Mouse (Mus musculus): ENCODE results near the gene Ttc39d. TPM values are rescaled to one million over a fixed set of nuclear protein-coding genes. Genes with fewer than 3 reads are reported as not detected.
A peak's percentile ranks its signal among the peaks of the same experiment; 100 is the strongest.

Gene Ttc39d
- total and polyA plus RNA-seq, 2 experiments from 2014 or later = 0.19 to 0.43 TPM

DNA sequence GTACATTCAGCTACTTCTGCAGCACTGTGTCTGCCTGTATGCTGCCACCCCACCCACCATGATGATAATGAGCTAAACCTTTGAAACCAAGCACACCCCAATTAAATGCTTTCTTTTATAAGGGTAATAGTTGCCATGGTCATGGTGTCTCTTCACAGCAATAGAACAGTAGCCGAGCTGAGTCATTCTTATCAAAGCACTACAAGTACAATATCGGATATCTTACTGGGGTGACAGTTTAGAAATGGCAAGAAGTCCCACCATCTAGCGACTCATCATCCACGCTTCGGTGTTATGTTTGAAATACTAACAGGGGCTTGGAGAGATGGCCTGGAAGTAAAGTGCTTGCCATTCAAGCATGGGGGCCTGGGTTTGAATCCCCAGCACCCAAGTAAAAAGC lies 26.6 kb downstream of the Ttc39d start:
- no peaks in the 10 kb centered on the region for H3K4me1 ChIP-seq (ENCODE audit: insufficient read depth)
- TF ChIP-seq CTCF (IDR thresholded peaks at IDR 0.05; ENCODE audit: low read depth) = no peak
- WGBS = 88% methylated on average over 5 of the region's 5 CpGs
- H3K36me3 ChIP-seq (ENCODE audit: insufficient read depth) = peaks cover 17% of the 10 kb centered on the region
- no peaks in the 10 kb centered on the region for H3K27me3 ChIP-seq (ENCODE audit: insufficient read depth, low read length)
- H3K27ac ChIP-seq (ENCODE audit: low read depth, low read length) = no peak overlapping the region
- H3K9me3 ChIP-seq (ENCODE audit: low read length) = no peaks in the 10 kb centered on the region
- no peak for DNase-seq
- ATAC-seq = no peak
- no peak overlapping the region for H3K4me3 ChIP-seq (ENCODE audit: low read depth, low read length)
- H3K9ac ChIP-seq = no peak overlapping the region
- H3K4me2 ChIP-seq (ENCODE audit: low read depth) = no peak overlapping the region

DNA sequence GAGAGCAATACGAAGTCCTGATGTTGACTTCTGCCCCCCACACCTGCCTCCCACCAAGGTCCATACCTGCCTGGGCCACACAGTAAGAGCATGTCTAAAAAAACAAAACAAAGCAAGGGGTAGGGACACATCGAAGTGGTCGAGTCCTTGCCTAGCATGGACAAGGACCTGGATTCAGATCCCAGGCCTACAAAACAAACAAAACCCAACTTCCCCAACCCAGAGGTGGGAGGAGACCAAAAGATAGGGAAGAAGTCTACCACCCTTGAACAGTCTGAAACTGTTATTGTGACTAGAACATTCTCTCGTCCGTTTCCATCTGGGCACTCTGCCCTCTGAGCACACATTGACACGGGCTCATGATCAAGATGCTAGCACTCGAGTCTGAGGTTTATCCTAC lies 27.1 kb downstream of the Ttc39d start:
- Histone ChIP-seq H3K4me1 (ENCODE audit: insufficient read depth) (no peaks in the 10 kb centered on the region), H3K9me3 (ENCODE audit: low read length) (no peaks in the 10 kb centered on the region), H3K9ac (no peak overlapping the region), H3K4me2 (ENCODE audit: low read depth) (no peak overlapping the region), H3K27ac (ENCODE audit: low read depth, low read length) (no peak overlapping the region), H3K27me3 (ENCODE audit: insufficient read depth, low read length) (no peaks in the 10 kb centered on the region), H3K4me3 (ENCODE audit: low read depth, low read length) (no peak overlapping the region), H3K36me3 (ENCODE audit: insufficient read depth) (peaks cover 22% of the 10 kb centered on the region)
- DNase-seq (no peak), ATAC-seq (no peak)
- WGBS = 81% methylated on average over 7 of the region's 7 CpGs
- TF ChIP-seq CTCF (IDR thresholded peaks at IDR 0.05; ENCODE audit: low read depth) = no peak

GRCm38 (mm10) chr17:80235477-80235876 lies 28.2 kb downstream of the Ttc39d start:
- H3K4me3 ChIP-seq (ENCODE audit: low read depth, low read length) = no peak overlapping the region
- no peak overlapping the region for H3K4me2 ChIP-seq (ENCODE audit: low read depth)
- no peaks in the 10 kb centered on the region for H3K27me3 ChIP-seq (ENCODE audit: insufficient read depth, low read length)
- TF ChIP-seq CTCF (IDR thresholded peaks at IDR 0.05; ENCODE audit: low read depth) = no peak
- H3K27ac ChIP-seq (ENCODE audit: low read depth, low read length) = 0 out of 2 replicates have a peak overlapping the region, but pooled peaks have one; percentile 29
- H3K4me1 ChIP-seq (ENCODE audit: insufficient read depth) = no peaks in the 10 kb centered on the region
- peaks cover 32% of the 10 kb centered on the region for H3K36me3 ChIP-seq (ENCODE audit: insufficient read depth)
- no peak overlapping the region for H3K9ac ChIP-seq
- ATAC-seq (peak; percentile 54), DNase-seq (no peak)
- H3K9me3 ChIP-seq (ENCODE audit: low read length) = no peaks in the 10 kb centered on the region
- 77% methylated on average over 3 of the region's 3 CpGs for whole genome bisulfite sequencing

DNA sequence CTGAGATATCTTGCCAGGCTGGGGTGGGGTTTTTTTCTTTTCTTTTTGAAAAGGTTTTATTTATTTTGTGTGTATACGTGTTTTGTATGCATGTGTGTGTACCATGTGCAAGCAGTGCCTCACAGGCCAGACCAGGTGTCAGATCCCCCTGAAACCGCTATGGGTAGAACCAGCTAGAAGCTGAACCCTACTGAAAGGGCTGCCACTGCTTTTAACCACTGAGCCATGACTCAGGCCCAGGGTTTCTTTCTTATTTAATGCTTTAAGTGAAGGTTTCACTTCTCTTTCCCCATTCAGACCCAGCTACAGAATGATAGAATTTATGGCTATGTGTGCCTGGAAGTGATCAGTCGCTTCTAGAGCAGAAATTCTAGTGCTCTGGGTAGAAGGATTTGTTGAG lies 29.5 kb downstream of the Ttc39d start:
- ATAC-seq = no peak
- Histone ChIP-seq H3K36me3 (ENCODE audit: insufficient read depth) (peaks cover 42% of the 10 kb centered on the region), H3K9me3 (ENCODE audit: low read length) (no peaks in the 10 kb centered on the region), H3K27me3 (ENCODE audit: insufficient read depth, low read length) (no peaks in the 10 kb centered on the region), H3K4me1 (ENCODE audit: insufficient read depth) (no peaks in the 10 kb centered on the region), H3K4me3 (ENCODE audit: low read depth, low read length) (no peak overlapping the region), H3K4me2 (ENCODE audit: low read depth) (no peak overlapping the region), H3K9ac (no peak overlapping the region), H3K27ac (ENCODE audit: low read depth, low read length) (no peak overlapping the region)
- TF ChIP-seq CTCF (IDR thresholded peaks at IDR 0.05; ENCODE audit: low read depth) = no peak
- 95% methylated on average over 3 of the region's 3 CpGs for WGBS
- DNase-seq = no peak

- Histone ChIP-seq H3K9me3 (ENCODE audit: low read length) (no peaks in the 10 kb centered on the region), H3K4me3 (ENCODE audit: low read depth, low read length) (no peak overlapping the region), H3K4me2 (ENCODE audit: low read depth) (no peak overlapping the region), H3K36me3 (ENCODE audit: insufficient read depth) (peaks cover 49% of the 10 kb centered on the region), H3K27me3 (ENCODE audit: insufficient read depth, low read length) (no peaks in the 10 kb centered on the region), H3K4me1 (ENCODE audit: insufficient read depth) (no peaks in the 10 kb centered on the region), H3K27ac (ENCODE audit: low read depth, low read length) (no peak overlapping the region), H3K9ac (no peak overlapping the region)
- DNase-seq (no peak), ATAC-seq (no peak)
- no peak for TF ChIP-seq CTCF (IDR thresholded peaks at IDR 0.05; ENCODE audit: low read depth)
- 87% methylated on average over 5 of the region's 5 CpGs for WGBS
These were observed 30.2 kb downstream of the Ttc39d start for GRCm38 (mm10) chr17:80237475-80237874.

DNA sequence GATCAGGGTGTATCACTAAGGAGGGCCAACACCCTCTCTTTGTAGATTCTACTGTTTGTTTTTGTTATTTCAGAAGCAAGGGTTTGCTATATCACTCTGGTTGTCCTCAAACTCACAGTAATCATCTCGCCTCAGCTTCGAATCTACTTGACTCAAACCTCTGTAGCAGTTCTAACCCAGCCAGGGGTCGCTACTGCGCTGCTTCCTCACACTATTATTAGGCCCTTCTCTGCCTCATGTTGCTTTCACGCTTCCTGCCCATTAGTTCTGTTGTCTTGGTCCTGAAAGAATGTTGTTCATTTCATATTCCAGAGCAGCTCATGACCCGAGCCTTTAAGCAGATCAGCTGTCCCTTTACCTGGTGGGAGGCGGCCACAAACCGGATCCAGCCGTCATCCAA lies 34.3 kb downstream of the Ttc39d start:
- Histone ChIP-seq H3K27me3 (ENCODE audit: insufficient read depth, low read length) (no peaks in the 10 kb centered on the region), H3K4me1 (ENCODE audit: insufficient read depth) (no peaks in the 10 kb centered on the region), H3K36me3 (ENCODE audit: insufficient read depth) (peaks cover 85% of the 10 kb centered on the region), H3K4me3 (ENCODE audit: low read depth, low read length) (no peak overlapping the region), H3K4me2 (ENCODE audit: low read depth) (no peak overlapping the region), H3K9ac (no peak overlapping the region), H3K9me3 (ENCODE audit: low read length) (no peaks in the 10 kb centered on the region), H3K27ac (ENCODE audit: low read depth, low read length) (no peak overlapping the region)
- DNase-seq = no peak
- ATAC-seq = no peak
- WGBS = 91% methylated on average over 9 of the region's 9 CpGs
- no peak for TF ChIP-seq CTCF (IDR thresholded peaks at IDR 0.05; ENCODE audit: low read depth)

DNA sequence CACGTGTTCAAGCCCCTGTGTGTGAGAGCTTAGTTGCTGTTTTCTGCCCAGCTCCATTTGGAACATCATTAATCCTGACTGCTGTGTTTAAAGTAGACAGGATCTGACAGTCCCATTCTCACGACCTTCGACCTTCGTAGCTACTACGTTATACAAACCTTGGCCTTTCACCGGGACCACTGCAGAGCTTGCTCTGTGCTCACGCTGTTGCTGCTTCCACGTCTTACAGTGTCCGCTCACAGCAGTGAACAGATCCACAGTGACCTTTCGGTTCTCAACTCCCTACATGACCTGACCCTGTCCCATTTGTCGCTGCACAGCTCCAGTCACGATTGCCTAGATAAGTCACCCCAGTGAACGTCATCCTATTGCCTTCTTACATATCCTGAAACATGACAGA lies 35.9 kb downstream of the Ttc39d start:
- DNase-seq (no peak), ATAC-seq (no peak)
- H3K36me3 ChIP-seq (ENCODE audit: insufficient read depth) = peaks cover 91% of the 10 kb centered on the region
- no peak overlapping the region for H3K4me2 ChIP-seq (ENCODE audit: low read depth)
- no peak overlapping the region for H3K27ac ChIP-seq (ENCODE audit: low read depth, low read length)
- H3K4me1 ChIP-seq (ENCODE audit: insufficient read depth) = no peaks in the 10 kb centered on the region
- no peak overlapping the region for H3K9ac ChIP-seq
- 91% methylated on average over 13 of the region's 13 CpGs for WGBS
- H3K9me3 ChIP-seq (ENCODE audit: low read length) = no peaks in the 10 kb centered on the region
- no peaks in the 10 kb centered on the region for H3K27me3 ChIP-seq (ENCODE audit: insufficient read depth, low read length)
- TF ChIP-seq CTCF (IDR thresholded peaks at IDR 0.05; ENCODE audit: low read depth) = no peak
- no peak overlapping the region for H3K4me3 ChIP-seq (ENCODE audit: low read depth, low read length)
